Mouse (Mus musculus) myocyte (in vitro differentiated cells): ENCODE measurements around the gene Uroc1.

Experiments
- MAX ChIP-seq: IDR thresholded peaks from one replicate; pipeline ENCODE4 v1.6.1; 2011; ENCODE audit warnings: low read depth, mild to moderate bottlenecking, control low read depth
- MYOG ChIP-seq, 3 experiments: IDR thresholded peaks; one replicate each; pipeline ENCODE4 v1.6.1; 2011; ENCODE audit warnings: control low read depth in 2 of 3, low read depth in 2 of 3, mild to moderate bottlenecking in 2 of 3; ENCODE audit not compliant: insufficient read length in 2 of 3, control insufficient read depth in 1 of 3, insufficient read depth in 1 of 3
- POLR2A ChIP-seq: IDR thresholded peaks from one replicate; pipeline ENCODE4 v1.6.1; 2011; ENCODE audit warnings: low read depth, mild to moderate bottlenecking, control low read depth, moderate library complexity; ENCODE audit not compliant: insufficient read length
- SRF ChIP-seq: IDR thresholded peaks from one replicate; pipeline ENCODE4 v1.6.1; 2011; ENCODE audit warnings: low read depth; ENCODE audit not compliant: control insufficient read depth, insufficient read length
- USF1 ChIP-seq: IDR thresholded peaks from one replicate; pipeline ENCODE4 v1.6.1; 2011; ENCODE audit warnings: low read depth, mild to moderate bottlenecking, control low read depth, moderate library complexity

- TF ChIP-seq SRF (no peak), MYOG (IDR thresholded peaks at IDR 0.05; ENCODE audit: control insufficient read depth in 1 of 3, insufficient read depth in 1 of 3, insufficient read length in 2 of 3, low read depth in 2 of 3) (no peak), POLR2A (no peak), MAX (no peak), USF1 (no peak)
Measured at GRCm38 (mm10) chr6:90408632-90409031, 75.5 kb downstream of the Uroc1 start.
